In genomic region chr6:120715851-120716250, GRCm38 (mm10) we compare ENCODE assay signal across 13 mouse cellular contexts. TPM values are rescaled to one million over a fixed set of nuclear protein-coding genes. Genes with fewer than 3 reads are reported as not detected.
DNase-seq lines count a peak whose midpoint lies in the region; ATAC-seq lines count a peak whose summit lies in the region.
"Had no signal": no experiment of that assay in that cellular context is flagged by ENCODE, and none has a peak within 500 bp of the region (broad histone marks: within the 10 kb centered on the region; RNA-seq: fewer than 3 reads in every experiment).

No protein-coding gene starts in this region.

- no peaks in the 10 kb centered on the region for H3K9me3 ChIP-seq in neural tube, embryonic 15.5 days (replicated peaks)
- H3K9me3 ChIP-seq in forebrain, embryonic 12.5 days, result no peaks in the 10 kb centered on the region

- peak; percentile 34 for DNase-seq in neural tube, embryonic 10.5 days (ENCODE audit: extremely low spot score, low spot score)
- DNase-seq in layer of hippocampus, adult 8-10 months (ENCODE audit: low spot score in 2 of 2), result peak; percentile 29 to 38
- DNase-seq in retina, embryonic 14.5 days (ENCODE audit: low spot score), result peak; percentile 58
- no peak for DNase-seq in urinary bladder, postnatal 4 days (ENCODE audit: low spot score in 2 of 2)
- DNase-seq in yolk sac, embryonic 10.5 days (ENCODE audit: low spot score), result no peak
- no peak for DNase-seq in adrenal gland, adult 2 months
- DNase-seq: kidney, adult 2 months; right cerebral cortex, postnatal 14 days; thymus, adult 2 months had no signal

- H3K27ac ChIP-seq in neural tube, embryonic 15.5 days (replicated peaks), result no peak overlapping the region
- peak overlapping the region; percentile 76 for H3K27ac ChIP-seq in forebrain, embryonic 12.5 days
- H3K27ac ChIP-seq: macrophage had no signal

- H3K27me3 ChIP-seq in neural tube, embryonic 15.5 days (replicated peaks), result no peaks in the 10 kb centered on the region
- H3K27me3 ChIP-seq in forebrain, embryonic 12.5 days, result no peaks in the 10 kb centered on the region

- no peak overlapping the region for H3K4me3 ChIP-seq in neural tube, embryonic 15.5 days (replicated peaks)
- H3K4me3 ChIP-seq in forebrain, embryonic 12.5 days (replicated peaks), result no peak overlapping the region

- H3K36me3 ChIP-seq in neural tube, embryonic 15.5 days, result no peaks in the 10 kb centered on the region
- H3K36me3 ChIP-seq in forebrain, embryonic 12.5 days (replicated peaks), result no peaks in the 10 kb centered on the region

- no peak overlapping the region for H3K4me2 ChIP-seq in neural tube, embryonic 15.5 days
- no peak overlapping the region for H3K4me2 ChIP-seq in forebrain, embryonic 12.5 days
- H3K4me2 ChIP-seq: heart, embryonic 11.5 days had no signal

- peaks cover 12% of the 10 kb centered on the region for H3K4me1 ChIP-seq in neural tube, embryonic 15.5 days
- H3K4me1 ChIP-seq in forebrain, embryonic 12.5 days, result peaks cover 34% of the 10 kb centered on the region

- no peak for ATAC-seq in neural tube, embryonic 15.5 days (ENCODE audit: low FRiP score)
- peak; percentile 73; the same call in 1 of the 2 replicates for ATAC-seq in forebrain, embryonic 12.5 days (ENCODE audit: low FRiP score)

- no peak overlapping the region for H3K9ac ChIP-seq in neural tube, embryonic 15.5 days (replicated peaks)
- H3K9ac ChIP-seq in forebrain, embryonic 12.5 days, result no peak overlapping the region

RNA-seq across cellular contexts. Expression of gene Cecr2, which starts 49.7 kb away (rescaled TPM):
- 1.4 and 1.7 TPM in 2 replicates for polyA plus RNA-seq in neural tube, embryonic 15.5 days (2015; fragmentation: Nextera tagmentation; extraction: Ambion mirVana)
- polyA plus RNA-seq in forebrain, embryonic 12.5 days (2016; fragmentation: Nextera tagmentation; extraction: Ambion mirVana), result 12.7 and 13.6 TPM in 2 replicates
- total RNA-seq in layer of hippocampus, adult 8-10 months (2022), result 10 to 100 TPM in 3 of 4 experiments, 1 to 10 TPM in 1; 7.7 to 15.9 (median 13.5) TPM
- 1 to 10 TPM; 5.9 to 6.8 TPM for total RNA-seq in adrenal gland, adult 2 months (2021)
- polyA plus RNA-seq in adrenal gland, adult 2 months (2012; rRNA removed), result 4.4 and 5.2 TPM in 2 replicates
- polyA plus RNA-seq: macrophage had no signal

RNA-seq across cellular contexts. Expression of gene Slc25a18, which starts 57.5 kb away (rescaled TPM):
- 22.1 and 22.5 TPM in 2 replicates for polyA plus RNA-seq in neural tube, embryonic 15.5 days (2015; fragmentation: Nextera tagmentation; extraction: Ambion mirVana)
- 0.60 and 0.77 TPM in 2 replicates for polyA plus RNA-seq in forebrain, embryonic 12.5 days (2016; fragmentation: Nextera tagmentation; extraction: Ambion mirVana)
- 10 to 100 TPM; 58.9 to 64.1 (median 61.9) TPM for total RNA-seq in layer of hippocampus, adult 8-10 months (2022)
- under 1 TPM; 0.14 to 0.21 TPM for total RNA-seq in adrenal gland, adult 2 months (2021)
- polyA plus RNA-seq in adrenal gland, adult 2 months (2012; rRNA removed), result 0.62 and 1.3 TPM in 2 replicates

Comparison
In these comparisons a context has a peak if more than half of its experiments do, and no peak if none do; other contexts are left out.
1. DNase-seq: peak in neural tube, embryonic 10.5 days (single experiment), layer of hippocampus, adult 8-10 months (2 of 2) and retina, embryonic 14.5 days (single experiment); none in urinary bladder, postnatal 4 days (0 of 2), yolk sac, embryonic 10.5 days (single experiment) and adrenal gland, adult 2 months (single experiment).